Mouse (Mus musculus) embryonic facial prominence, embryonic 14.5 days (tissue): Measurements from ENCODE around the gene Srrm1. TPM values are rescaled to one million over a fixed set of nuclear protein-coding genes. Genes with fewer than 3 reads are reported as not detected.

ENCODE experiments used
- ATAC-seq: fragments of 200-750 bp; cut with Nextera tagmentation; 2 replicates; pipeline ENCODE4 v1.8.0; 2017; ENCODE audit warnings: low read depth, moderate number of reproducible peaks, moderate TSS enrichment
- DNase-seq: peaks from one replicate; pipeline ENCODE4 v3.0.0-alpha.2; 2015; ENCODE audit warnings: low spot score
- H3K27ac ChIP-seq: fragments of 300-500 bp; sonication (generic); replicated peaks from 2 replicates; pipeline ENCODE4 v1.5.1; 2014; ENCODE audit warnings: low read depth, mild to moderate bottlenecking, low read length, moderate library complexity
- H3K27me3 ChIP-seq: fragments of 300-500 bp; sonication (generic); replicated peaks from 2 replicates; pipeline ENCODE4 v1.6.1; 2014; ENCODE audit warnings: low read length; ENCODE audit not compliant: control insufficient read depth, insufficient read depth
- H3K36me3 ChIP-seq: fragments of 300-500 bp; sonication (generic); 2 replicates; pipeline ENCODE4 v1.6.1; 2014; ENCODE audit warnings: low read length, mixed read lengths; ENCODE audit not compliant: control insufficient read depth, insufficient read depth
- H3K4me1 ChIP-seq: fragments of 300-500 bp; sonication (generic); 2 replicates; pipeline ENCODE4 v1.6.1; 2014; ENCODE audit warnings: antibody characterized with exemption, low read length; ENCODE audit not compliant: control insufficient read depth, insufficient read depth
- H3K4me2 ChIP-seq: fragments of 300-500 bp; sonication (generic); 2 replicates; pipeline ENCODE4 v1.6.1; 2014; ENCODE audit warnings: low read depth, mild to moderate bottlenecking, low read length, moderate library complexity, mixed read lengths
- H3K4me3 ChIP-seq: fragments of 300-500 bp; sonication (generic); 2 replicates; pipeline ENCODE4 v1.5.1; 2014; ENCODE audit warnings: low read depth, mild to moderate bottlenecking, low read length
- H3K9ac ChIP-seq: fragments of 300-500 bp; sonication (generic); 2 replicates; pipeline ENCODE4 v1.6.1; 2014; ENCODE audit warnings: low read depth, mild to moderate bottlenecking, low read length, moderate library complexity, mixed read lengths
- H3K9me3 ChIP-seq: fragments of 300-500 bp; sonication (generic); 2 replicates; pipeline ENCODE4 v1.6.1; 2016; ENCODE audit warnings: low read length; ENCODE audit not compliant: control insufficient read depth
- WGBS: fragments of 180-500 bp; shearing (Covaris S2); extraction: QIAGEN DNeasy Blood & Tissue Kit; methylation state at CpG from one replicate; pipeline ENCODE4 v1.1.7; 2014; 5-methylcytosine and 5-hydroxymethylcytosine counted together
- polyA plus RNA-seq: library from polyadenylated mRNA; unstranded; fragments of >200 nt; fragmentation: Nextera tagmentation; extraction: Ambion mirVana; gene quantifications from 2 replicates; pipeline ENCODE4 v1.2.1, GENCODE M21; 2014

Gene Srrm1
- polyA plus RNA-seq, 1 experiment from 2014 or later = 163 TPM

DNA sequence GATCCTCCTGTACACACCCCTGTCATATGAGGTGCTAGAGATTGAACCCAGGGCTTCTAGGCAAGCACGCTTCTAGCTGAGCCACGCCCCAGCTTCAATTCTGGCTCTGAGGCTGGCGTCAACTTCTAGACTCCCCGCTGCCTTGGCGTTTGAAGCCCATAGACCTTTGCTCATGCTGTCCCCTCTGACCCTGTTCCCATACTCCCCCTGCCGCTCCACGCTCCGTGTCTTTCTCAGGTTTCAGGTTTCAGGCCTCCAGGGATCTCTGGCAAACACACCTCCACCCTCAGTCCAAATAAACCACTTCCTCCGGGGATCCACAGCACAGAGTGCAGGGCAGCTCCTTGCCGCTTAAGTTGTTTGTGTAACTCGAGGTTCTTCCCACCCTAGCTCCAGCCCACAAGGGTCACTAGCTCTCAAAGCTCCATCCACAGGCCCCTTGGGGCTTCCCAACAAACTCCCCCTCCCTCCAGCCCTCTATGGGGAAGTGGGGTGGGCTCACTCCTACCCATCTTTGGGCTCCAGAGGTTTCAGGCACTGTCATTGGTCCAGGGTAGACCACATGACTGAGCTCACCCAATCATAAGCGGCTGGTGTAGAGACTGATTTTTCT is 60.5 kb downstream of the Srrm1 start:
- Histone ChIP-seq H3K9ac (no peak overlapping the region), H3K4me1 (peaks cover 6% of the 10 kb centered on the region), H3K36me3 (no peaks in the 10 kb centered on the region), H3K4me3 (no peak overlapping the region), H3K27ac (no peak overlapping the region), H3K27me3 (no peaks in the 10 kb centered on the region), H3K4me2 (peak overlapping the region; percentile 39), H3K9me3 (no peaks in the 10 kb centered on the region)
- ATAC-seq (peak; percentile 82), DNase-seq (peak; percentile 66)
- WGBS = 5% methylated on average over 12 of the region's 12 CpGs

- no peaks in the 10 kb centered on the region for H3K36me3 ChIP-seq
- no peaks in the 10 kb centered on the region for H3K27me3 ChIP-seq
- no peak overlapping the region for H3K9ac ChIP-seq
- H3K4me1 ChIP-seq = peaks cover 9% of the 10 kb centered on the region
- no peaks in the 10 kb centered on the region for H3K9me3 ChIP-seq
- no peak for ATAC-seq
- H3K4me2 ChIP-seq = no peak overlapping the region
- no peak for DNase-seq
- 50% methylated on average over 6 of the region's 6 CpGs for WGBS
- no peak overlapping the region for H3K27ac ChIP-seq
- no peak overlapping the region for H3K4me3 ChIP-seq
Measured at GRCm38 (mm10) chr4:135291841-135292240, 61.3 kb downstream of the Srrm1 start.

DNA sequence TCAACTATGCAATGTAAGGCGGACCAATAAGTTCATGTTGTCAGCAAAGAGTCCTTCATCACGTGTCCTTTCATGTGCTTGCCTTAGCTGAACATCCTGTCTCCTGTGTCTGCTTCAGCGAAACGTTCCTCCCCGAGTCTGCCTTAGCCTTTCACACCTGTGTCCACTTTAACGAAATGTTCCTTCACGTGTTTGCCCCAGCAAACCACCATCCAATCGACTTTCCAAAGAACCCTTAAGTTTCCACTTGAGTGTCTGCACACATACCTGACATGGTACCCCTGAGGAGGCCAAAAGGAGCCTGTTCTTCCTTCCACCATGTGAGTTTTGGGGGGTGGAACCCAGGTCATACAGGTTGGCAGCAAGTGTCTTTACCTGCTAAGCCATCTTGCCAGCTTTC is 61.9 kb downstream of the Srrm1 start:
- Histone ChIP-seq H3K4me3 (no peak overlapping the region), H3K4me2 (no peak overlapping the region), H3K36me3 (no peaks in the 10 kb centered on the region), H3K27ac (no peak overlapping the region), H3K4me1 (peaks cover 13% of the 10 kb centered on the region; the same call in 1 of the 2 replicates), H3K27me3 (no peaks in the 10 kb centered on the region), H3K9me3 (no peaks in the 10 kb centered on the region), H3K9ac (no peak overlapping the region)
- 82% methylated on average over 8 of the region's 8 CpGs for WGBS
- ATAC-seq = no peak
- DNase-seq = no peak

- WGBS = 78% methylated on average over 3 of the region's 3 CpGs
- H3K27ac ChIP-seq = no peak overlapping the region
- no peak for ATAC-seq
Measured at GRCm38 (mm10) chr4:135287975-135288374, 65.1 kb downstream of the Srrm1 start.

GRCm38 (mm10) chr4:135286833-135287395 is 66.2 kb downstream of the Srrm1 start:
- H3K4me1 ChIP-seq = 0 out of 2 replicates have a peak, but pooled peaks cover 8% of the 10 kb centered on the region
- H3K27me3 ChIP-seq = no peaks in the 10 kb centered on the region
- H3K4me2 ChIP-seq = peak overlapping the region; percentile 42
- no peak overlapping the region for H3K4me3 ChIP-seq
- ATAC-seq (0 out of 2 replicates have a peak, but pooled peaks have one; percentile 22), DNase-seq (peak; percentile 72)
- no peaks in the 10 kb centered on the region for H3K9me3 ChIP-seq
- WGBS = 8% methylated on average over 16 of the region's 16 CpGs
- H3K9ac ChIP-seq = peak overlapping the region; percentile 46; the same call in 1 of the 2 replicates
- H3K27ac ChIP-seq = peak overlapping the region; percentile 21; the same call in 1 of the 2 replicates
- no peaks in the 10 kb centered on the region for H3K36me3 ChIP-seq

More at GRCm38 (mm10) chr4:135287975-135288374, 65.1 kb downstream of the Srrm1 start:
- Histone ChIP-seq H3K9me3 (no peaks in the 10 kb centered on the region), H3K36me3 (no peaks in the 10 kb centered on the region), H3K9ac (no peak overlapping the region), H3K27me3 (no peaks in the 10 kb centered on the region), H3K4me1 (peaks cover 13% of the 10 kb centered on the region; the same call in 1 of the 2 replicates), H3K4me3 (no peak overlapping the region), H3K4me2 (no peak overlapping the region)
- no peak for DNase-seq

GRCm38 (mm10) chr4:135286033-135286622 is 67.0 kb downstream of the Srrm1 start:
- Histone ChIP-seq H3K9ac (no peak overlapping the region), H3K36me3 (no peaks in the 10 kb centered on the region), H3K4me3 (no peak overlapping the region), H3K9me3 (no peaks in the 10 kb centered on the region), H3K4me1 (0 out of 2 replicates have a peak, but pooled peaks cover 8% of the 10 kb centered on the region), H3K27me3 (no peaks in the 10 kb centered on the region), H3K27ac (no peak overlapping the region; the same call in 1 of the 2 replicates), H3K4me2 (no peak overlapping the region)
- ATAC-seq = no peak
- DNase-seq = no peak
- 57% methylated on average over 12 of the region's 12 CpGs for WGBS

DNA sequence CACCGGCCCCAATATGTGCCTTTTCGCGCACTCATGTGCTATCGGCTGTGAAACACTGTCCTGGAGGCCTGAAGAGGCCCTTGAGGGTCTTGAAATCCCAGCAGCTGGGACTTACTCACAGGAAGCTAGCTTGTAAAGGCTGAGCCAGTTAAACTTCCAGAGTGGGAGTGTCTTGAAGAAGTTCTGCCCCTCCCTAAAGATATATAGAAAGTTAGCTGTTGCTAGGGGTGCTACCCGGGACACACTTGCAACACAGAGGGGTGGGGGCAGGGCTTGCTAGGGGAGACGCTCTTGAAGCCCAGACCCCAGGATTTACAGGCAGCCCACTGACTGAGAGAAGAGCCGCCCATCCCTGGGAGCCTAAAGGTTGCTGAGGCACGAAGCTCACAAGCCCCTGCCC is 67.7 kb downstream of the Srrm1 start:
- no peak overlapping the region for H3K9ac ChIP-seq
- no peaks in the 10 kb centered on the region for H3K36me3 ChIP-seq
- H3K27ac ChIP-seq = no peak overlapping the region
- H3K9me3 ChIP-seq = no peaks in the 10 kb centered on the region
- peak; percentile 22 for DNase-seq
- H3K27me3 ChIP-seq = no peaks in the 10 kb centered on the region
- 50% methylated on average over 8 of the region's 8 CpGs for WGBS
- H3K4me2 ChIP-seq = no peak overlapping the region
- no peak for ATAC-seq
- no peak overlapping the region for H3K4me3 ChIP-seq
- 0 out of 2 replicates have a peak, but pooled peaks cover 8% of the 10 kb centered on the region for H3K4me1 ChIP-seq

GRCm38 (mm10) chr4:135283875-135284274 is 69.2 kb downstream of the Srrm1 start:
- WGBS = 76% methylated on average over 7 of the region's 7 CpGs
- no peaks in the 10 kb centered on the region for H3K36me3 ChIP-seq

More at GRCm38 (mm10) chr4:135283875-135284274, 69.2 kb downstream of the Srrm1 start:
- no peaks in the 10 kb centered on the region for H3K9me3 ChIP-seq
- H3K27ac ChIP-seq = no peak overlapping the region
- ATAC-seq (no peak), DNase-seq (no peak)
- no peaks in the 10 kb centered on the region for H3K27me3 ChIP-seq
- H3K4me3 ChIP-seq = no peak overlapping the region
- 0 out of 2 replicates have a peak, but pooled peaks cover 8% of the 10 kb centered on the region for H3K4me1 ChIP-seq
- no peak overlapping the region for H3K9ac ChIP-seq
- H3K4me2 ChIP-seq = no peak overlapping the region
